Mouse (Mus musculus) forebrain, embryonic 11.5 days (tissue): Measurements from ENCODE around the gene Coq7. TPM values are rescaled to one million over a fixed set of nuclear protein-coding genes. Genes with fewer than 3 reads are reported as not detected.
A peak's percentile ranks its signal among the peaks of the same experiment; 100 is the strongest.

Experiments
- ATAC-seq: fragments of 200-750 bp; cut with Nextera tagmentation; replicated peaks from 2 replicates; pipeline ENCODE4 v1.8.0; 2017; ENCODE audit warnings: moderate TSS enrichment; ENCODE audit not compliant: low FRiP score
- DNase-seq: peaks from one replicate; pipeline ENCODE4 v3.0.0-alpha.2; 2017; ENCODE audit warnings: low spot score
- H3K27ac ChIP-seq: fragments of 300-500 bp; sonication (generic); 2 replicates; pipeline ENCODE4 v1.5.1; 2014; ENCODE audit warnings: low read depth, low read length
- H3K27me3 ChIP-seq: fragments of 300-500 bp; sonication (generic); 2 replicates; pipeline ENCODE4 v1.6.1; 2014; ENCODE audit warnings: mild to moderate bottlenecking, low read length, mixed read lengths; ENCODE audit not compliant: control insufficient read depth, insufficient read depth
- H3K36me3 ChIP-seq: fragments of 300-500 bp; sonication (generic); 2 replicates; pipeline ENCODE4 v1.6.1; 2014; ENCODE audit warnings: mild to moderate bottlenecking, low read length, moderate library complexity, mixed read lengths; ENCODE audit not compliant: control insufficient read depth, insufficient read depth
- H3K4me1 ChIP-seq: fragments of 300-500 bp; sonication (generic); replicated peaks from 2 replicates; pipeline ENCODE4 v1.6.1; 2014; ENCODE audit warnings: low read length, mixed read lengths; ENCODE audit not compliant: control insufficient read depth, insufficient read depth
- H3K4me2 ChIP-seq: fragments of 300-500 bp; sonication (generic); 2 replicates; pipeline ENCODE4 v1.6.1; 2014; ENCODE audit warnings: low read depth, mild to moderate bottlenecking, low read length, moderate library complexity, mixed read lengths; ENCODE audit not compliant: severe bottlenecking
- H3K4me3 ChIP-seq: fragments of 300-500 bp; sonication (generic); 2 replicates; pipeline ENCODE4 v1.5.1; 2014; ENCODE audit warnings: low read depth, low read length
- H3K9ac ChIP-seq: fragments of 300-500 bp; sonication (generic); 2 replicates; pipeline ENCODE4 v1.6.1; 2014; ENCODE audit warnings: low read length
- H3K9me3 ChIP-seq: fragments of 300-500 bp; sonication (generic); 2 replicates; pipeline ENCODE4 v1.6.1; 2016; ENCODE audit warnings: low read length, mixed read lengths; ENCODE audit not compliant: control insufficient read depth
- WGBS: fragments of 180-500 bp; shearing (Covaris S2); extraction: QIAGEN DNeasy Blood & Tissue Kit; methylation state at CpG from one replicate; pipeline ENCODE4 v1.1.7; 2014; 5-methylcytosine and 5-hydroxymethylcytosine counted together
- polyA plus RNA-seq: library from polyadenylated mRNA; unstranded; fragments of >200 nt; fragmentation: Nextera tagmentation; extraction: Ambion mirVana; gene quantifications from 2 replicates; pipeline ENCODE4 v1.2.1, GENCODE M21; 2014

Coq7 gene
- polyA plus RNA-seq, 1 experiment from 2014 or later: 105 TPM

- ATAC-seq (no peak), DNase-seq (no peak)
- H3K9ac ChIP-seq: no peak overlapping the region
- no peaks in the 10 kb centered on the region for H3K36me3 ChIP-seq
- no peaks in the 10 kb centered on the region for H3K27me3 ChIP-seq
- no peak overlapping the region for H3K4me2 ChIP-seq
- H3K4me3 ChIP-seq: no peak overlapping the region
- no peaks in the 10 kb centered on the region for H3K4me1 ChIP-seq
- WGBS: 96% methylated on average over 4 of the region's 4 CpGs
- H3K9me3 ChIP-seq: no peaks in the 10 kb centered on the region
- no peak overlapping the region for H3K27ac ChIP-seq
These were observed 11.0 kb upstream of the Coq7 start for GRCm38 (mm10) chr7:118544128-118544527.

GRCm38 (mm10) chr7:118535076-118535475 lies 1.9 kb upstream of the Coq7 start:
- 88% methylated on average over 4 of the region's 4 CpGs for WGBS
- Histone ChIP-seq H3K9me3 (no peaks in the 10 kb centered on the region), H3K4me2 (no peak overlapping the region), H3K27ac (no peak overlapping the region), H3K4me1 (no peaks in the 10 kb centered on the region), H3K27me3 (no peaks in the 10 kb centered on the region), H3K36me3 (no peaks in the 10 kb centered on the region; the same call in 1 of the 2 replicates), H3K9ac (no peak overlapping the region), H3K4me3 (no peak overlapping the region)
- DNase-seq: no peak
- ATAC-seq: no peak

- H3K9ac ChIP-seq: no peak overlapping the region
- H3K27me3 ChIP-seq: no peaks in the 10 kb centered on the region
- H3K4me2 ChIP-seq: no peak overlapping the region
- no peaks in the 10 kb centered on the region for H3K4me1 ChIP-seq
- no peak overlapping the region for H3K4me3 ChIP-seq
- no peak overlapping the region for H3K27ac ChIP-seq
- ATAC-seq (no peak), DNase-seq (no peak)
- H3K9me3 ChIP-seq: no peaks in the 10 kb centered on the region
- 80% methylated on average over 3 of the region's 3 CpGs for WGBS
- no peaks in the 10 kb centered on the region; the same call in 1 of the 2 replicates for H3K36me3 ChIP-seq
These were observed 1.2 kb upstream of the Coq7 start for GRCm38 (mm10) chr7:118534326-118534725.

GRCm38 (mm10) chr7:118532519-118533177 lies 508 bp downstream of the Coq7 start:
- Histone ChIP-seq H3K27me3 (no peaks in the 10 kb centered on the region), H3K9ac (peak overlapping the region; percentile 81), H3K36me3 (no peaks in the 10 kb centered on the region), H3K4me2 (peak overlapping the region; percentile 52), H3K4me3 (peak overlapping the region; percentile 68), H3K4me1 (no peaks in the 10 kb centered on the region), H3K27ac (peak overlapping the region; percentile 97), H3K9me3 (no peaks in the 10 kb centered on the region)
- ATAC-seq: peak; percentile 97
- under 1% methylated on average over 36 of the region's 36 CpGs for WGBS
- peak; percentile 98 for DNase-seq

GRCm38 (mm10) chr7:118526967-118527366 lies 6.2 kb downstream of the Coq7 start:
- WGBS: 88% methylated on average over 4 of the region's 4 CpGs

GRCm38 (mm10) chr7:118522077-118522476 lies 11.1 kb downstream of the Coq7 start:
- H3K27me3 ChIP-seq: no peaks in the 10 kb centered on the region
- H3K36me3 ChIP-seq: no peaks in the 10 kb centered on the region; the same call in 1 of the 2 replicates
- no peak overlapping the region for H3K4me3 ChIP-seq
- H3K9me3 ChIP-seq: no peaks in the 10 kb centered on the region
- no peak overlapping the region for H3K9ac ChIP-seq
- WGBS: 90% methylated on average over 5 of the region's 5 CpGs
- DNase-seq (no peak), ATAC-seq (no peak)
- no peak overlapping the region for H3K27ac ChIP-seq
- H3K4me1 ChIP-seq: no peaks in the 10 kb centered on the region
- no peak overlapping the region for H3K4me2 ChIP-seq

More at GRCm38 (mm10) chr7:118526967-118527366, 6.2 kb downstream of the Coq7 start:
- ATAC-seq (no peak), DNase-seq (no peak)
- Histone ChIP-seq H3K27ac (no peak overlapping the region), H3K9ac (no peak overlapping the region), H3K4me1 (no peaks in the 10 kb centered on the region), H3K4me3 (no peak overlapping the region), H3K36me3 (no peaks in the 10 kb centered on the region; the same call in 1 of the 2 replicates), H3K9me3 (no peaks in the 10 kb centered on the region), H3K27me3 (no peaks in the 10 kb centered on the region), H3K4me2 (no peak overlapping the region)

GRCm38 (mm10) chr7:118519661-118520060 lies 13.5 kb downstream of the Coq7 start:
- no peaks in the 10 kb centered on the region for H3K27me3 ChIP-seq
- H3K9ac ChIP-seq: no peak overlapping the region
- no peaks in the 10 kb centered on the region for H3K9me3 ChIP-seq
- no peak overlapping the region for H3K4me3 ChIP-seq
- no peaks in the 10 kb centered on the region for H3K36me3 ChIP-seq
- ATAC-seq (no peak), DNase-seq (no peak)
- no peak overlapping the region for H3K4me2 ChIP-seq
- no peaks in the 10 kb centered on the region for H3K4me1 ChIP-seq
- no peak overlapping the region for H3K27ac ChIP-seq
- 87% methylated on average over 8 of the region's 8 CpGs for WGBS

GRCm38 (mm10) chr7:118518687-118519086 lies 14.5 kb downstream of the Coq7 start:
- ATAC-seq (peak; percentile 79), DNase-seq (peak; percentile 90)
- no peaks in the 10 kb centered on the region for H3K4me1 ChIP-seq
- WGBS: 1% methylated on average over 18 of the region's 18 CpGs
- H3K36me3 ChIP-seq: no peaks in the 10 kb centered on the region
- H3K4me3 ChIP-seq: no peak overlapping the region
- no peak overlapping the region for H3K27ac ChIP-seq
- no peaks in the 10 kb centered on the region for H3K27me3 ChIP-seq
- H3K4me2 ChIP-seq: no peak overlapping the region
- H3K9me3 ChIP-seq: no peaks in the 10 kb centered on the region
- no peak overlapping the region for H3K9ac ChIP-seq

- Histone ChIP-seq H3K9me3 (no peaks in the 10 kb centered on the region), H3K27ac (no peak overlapping the region), H3K27me3 (no peaks in the 10 kb centered on the region), H3K36me3 (no peaks in the 10 kb centered on the region), H3K4me3 (no peak overlapping the region), H3K9ac (no peak overlapping the region), H3K4me1 (no peaks in the 10 kb centered on the region), H3K4me2 (no peak overlapping the region)
- 77% methylated on average over 2 of the region's 2 CpGs for WGBS
- DNase-seq (peak; percentile 60), ATAC-seq (0 out of 2 replicates have a peak, but pooled peaks have one; percentile 25)
These were observed 15.3 kb downstream of the Coq7 start for GRCm38 (mm10) chr7:118517819-118518218.
